Mouse (Mus musculus) spleen, adult 2 months (tissue): Measurements from ENCODE around the gene Prm1.

Experiments used
- CTCF ChIP-seq: fragments of 200-500 bp; IDR thresholded peaks from 2 replicates; pipeline ENCODE4 v1.5.1; 2011; ENCODE audit warnings: mild to moderate bottlenecking, inconsistent platforms; ENCODE audit not compliant: insufficient read depth, insufficient read length, insufficient replicate concordance; ENCODE audit errors: extremely low read depth
- POLR2A ChIP-seq: fragments of 200-500 bp; IDR thresholded peaks from 2 replicates; pipeline ENCODE4 v1.6.1; 2011; ENCODE audit warnings: low read depth, low read length, inconsistent platforms

- TF ChIP-seq CTCF (no peak), POLR2A (no peak)
Observed at GRCm38 (mm10) chr16:10773543-10773942, 32.1 kb downstream of the Prm1 start.
